Mouse (Mus musculus): ENCODE data around the gene E2f8. TPM values are rescaled to one million over a fixed set of nuclear protein-coding genes. Genes with fewer than 3 reads are reported as not detected.

E2f8 gene
- polyA plus RNA-seq, 1 experiment from 2014 or later, result 19.1 TPM

DNA sequence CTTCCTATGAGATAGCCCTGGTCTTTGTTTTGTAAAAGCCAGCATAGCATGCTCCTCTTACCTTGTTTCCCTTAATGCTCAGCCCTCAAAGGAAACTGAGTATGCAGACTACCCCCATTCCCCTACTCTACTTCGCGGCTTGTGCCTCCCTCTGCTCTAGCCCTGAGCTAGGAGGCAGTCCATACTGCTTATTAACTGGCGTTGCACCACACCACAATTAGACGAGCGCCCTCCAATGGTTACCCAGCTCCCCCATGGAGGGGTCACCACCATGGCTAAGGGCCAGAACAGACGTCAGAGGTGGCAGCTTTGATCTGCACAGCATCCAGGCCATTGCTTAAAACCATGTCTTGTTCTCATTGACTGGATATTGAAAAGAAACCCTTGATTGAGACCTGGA is 34.6 kb downstream of the E2f8 start:
- 52% methylated on average over 6 of the region's 6 CpGs for WGBS
- H3K9me3 ChIP-seq, result no peaks in the 10 kb centered on the region
- no peak for ATAC-seq (ENCODE audit: low FRiP score)
- no peak overlapping the region for H3K4me2 ChIP-seq
- peaks cover 9% of the 10 kb centered on the region for H3K4me1 ChIP-seq
- H3K36me3 ChIP-seq (replicated peaks), result no peaks in the 10 kb centered on the region
- no peaks in the 10 kb centered on the region for H3K27me3 ChIP-seq
- no peak overlapping the region for H3K9ac ChIP-seq
- no peak overlapping the region for H3K27ac ChIP-seq
- no peak overlapping the region for H3K4me3 ChIP-seq (replicated peaks)

DNA sequence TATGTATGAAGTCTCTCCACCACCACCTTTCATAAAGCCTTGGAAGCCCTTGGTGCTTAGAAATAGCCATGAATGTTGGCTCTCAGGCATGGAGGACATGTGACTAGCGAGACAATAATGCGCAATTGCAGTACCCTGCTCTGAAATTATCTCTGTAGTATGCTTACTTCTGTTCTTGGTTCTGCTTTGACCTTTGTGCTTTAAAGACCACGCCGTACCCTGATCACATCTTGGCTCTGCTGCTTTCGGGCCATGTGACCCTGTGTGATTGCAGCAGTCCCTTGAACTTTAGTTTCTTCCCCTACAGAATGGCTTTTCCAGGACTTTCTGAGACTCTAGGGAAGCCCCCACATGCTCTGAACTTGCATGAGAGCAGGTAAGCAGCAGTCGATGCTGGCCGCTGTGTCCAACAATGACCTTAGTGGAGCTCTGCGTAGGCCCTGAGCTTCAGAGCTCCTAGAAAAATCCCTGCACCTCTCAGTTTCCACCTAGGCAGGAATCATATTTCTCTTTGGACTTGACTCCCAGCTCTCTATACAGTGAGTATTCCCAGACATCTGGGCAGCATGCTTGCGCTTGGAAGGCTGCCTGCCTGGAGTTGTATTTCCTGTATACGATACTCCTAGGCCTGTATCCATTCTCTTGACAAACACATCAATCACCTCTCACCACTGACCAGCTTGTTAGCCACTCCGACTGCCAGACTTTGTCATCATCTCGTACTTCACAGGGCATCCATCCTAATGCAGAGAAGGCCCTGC is 36.0 kb downstream of the E2f8 start:
- Histone ChIP-seq H3K36me3 (replicated peaks) (no peaks in the 10 kb centered on the region), H3K4me2 (no peak overlapping the region), H3K4me1 (peaks cover 8% of the 10 kb centered on the region), H3K9ac (no peak overlapping the region), H3K27me3 (no peaks in the 10 kb centered on the region), H3K27ac (no peak overlapping the region), H3K9me3 (no peaks in the 10 kb centered on the region), H3K4me3 (replicated peaks) (no peak overlapping the region)
- no peak for ATAC-seq (ENCODE audit: low FRiP score)
- 90% methylated on average over 12 of the region's 12 CpGs for whole genome bisulfite sequencing

DNA sequence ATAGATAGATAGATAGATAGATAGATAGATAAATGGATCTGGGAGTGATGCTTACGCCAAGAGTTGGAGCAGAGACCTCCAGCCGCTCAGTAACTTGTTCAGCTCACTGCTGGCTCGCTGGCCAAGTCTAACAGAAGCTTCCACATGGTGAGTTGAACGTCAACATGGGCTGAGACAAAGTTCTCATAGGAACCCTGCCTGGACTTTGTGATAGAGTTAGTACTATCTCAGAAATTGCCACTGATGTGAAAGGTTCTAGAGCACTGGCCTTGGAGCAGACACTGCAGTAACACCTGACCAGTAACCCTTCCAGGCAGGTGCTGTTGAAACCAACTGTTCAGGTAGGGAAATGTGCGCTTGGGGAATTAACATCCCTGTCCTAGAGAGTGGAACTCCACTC is 37.9 kb downstream of the E2f8 start:
- no peaks in the 10 kb centered on the region for H3K9me3 ChIP-seq
- no peak for ATAC-seq (ENCODE audit: low FRiP score)
- H3K4me2 ChIP-seq, result no peak overlapping the region
- no peaks in the 10 kb centered on the region for H3K36me3 ChIP-seq (replicated peaks)
- 89% methylated on average over 5 of the region's 5 CpGs for WGBS
- no peak overlapping the region for H3K27ac ChIP-seq
- H3K27me3 ChIP-seq, result no peaks in the 10 kb centered on the region
- no peak overlapping the region for H3K4me3 ChIP-seq (replicated peaks)
- peaks cover 8% of the 10 kb centered on the region for H3K4me1 ChIP-seq
- no peak overlapping the region for H3K9ac ChIP-seq

DNA sequence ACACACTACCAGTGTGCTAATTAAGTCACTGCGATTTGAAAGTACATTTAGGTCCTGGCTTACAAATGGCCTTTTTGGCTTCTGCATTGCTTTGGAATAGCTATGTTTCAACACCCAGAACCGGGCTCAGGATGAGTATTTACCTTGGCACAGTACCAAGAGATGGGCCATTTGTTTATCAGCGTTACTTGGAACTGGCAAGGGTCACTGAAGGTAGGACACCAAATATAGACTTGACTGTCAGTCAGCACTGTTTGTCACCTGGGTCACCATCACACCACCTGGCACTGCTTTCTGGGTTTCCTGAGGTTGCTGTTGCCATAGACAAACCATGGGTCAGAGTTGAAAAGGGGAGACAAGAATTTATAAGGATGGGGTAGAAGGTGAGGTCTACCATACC is 39.0 kb downstream of the E2f8 start:
- Histone ChIP-seq H3K36me3 (replicated peaks) (no peaks in the 10 kb centered on the region), H3K4me3 (replicated peaks) (no peak overlapping the region), H3K9ac (no peak overlapping the region), H3K27ac (no peak overlapping the region), H3K4me1 (no peaks in the 10 kb centered on the region), H3K9me3 (no peaks in the 10 kb centered on the region), H3K27me3 (0 out of 2 replicates have a peak, but pooled peaks cover 3% of the 10 kb centered on the region), H3K4me2 (no peak overlapping the region)
- WGBS, result 86% methylated on average over 3 of the region's 3 CpGs
- no peak for ATAC-seq (ENCODE audit: low FRiP score)

DNA sequence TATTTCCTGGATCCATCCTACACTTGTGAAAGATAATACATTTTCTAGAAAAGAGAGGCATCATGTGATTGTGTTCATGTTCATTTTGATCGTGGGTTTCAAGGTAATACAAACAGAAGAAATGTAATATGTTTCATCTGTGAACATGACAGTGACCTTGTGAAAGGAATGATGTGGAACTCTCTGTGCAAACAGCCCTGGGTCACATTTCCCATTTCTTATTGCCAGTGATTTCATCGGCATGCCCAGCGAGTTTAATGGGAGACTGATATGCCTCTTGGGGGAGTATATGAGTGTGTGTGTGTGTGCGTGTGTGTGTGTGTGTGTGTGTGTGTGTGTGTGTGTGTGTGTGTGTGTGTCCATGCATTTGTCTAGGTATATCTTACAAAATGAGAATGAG is 39.9 kb downstream of the E2f8 start:
- ATAC-seq (ENCODE audit: low FRiP score), result no peak
- Histone ChIP-seq H3K9ac (no peak overlapping the region), H3K4me2 (no peak overlapping the region), H3K27me3 (0 out of 2 replicates have a peak, but pooled peaks cover 3% of the 10 kb centered on the region), H3K4me3 (replicated peaks) (no peak overlapping the region), H3K27ac (no peak overlapping the region), H3K36me3 (replicated peaks) (no peaks in the 10 kb centered on the region), H3K9me3 (no peaks in the 10 kb centered on the region), H3K4me1 (no peaks in the 10 kb centered on the region)
- WGBS, result 82% methylated on average over 4 of the region's 4 CpGs

DNA sequence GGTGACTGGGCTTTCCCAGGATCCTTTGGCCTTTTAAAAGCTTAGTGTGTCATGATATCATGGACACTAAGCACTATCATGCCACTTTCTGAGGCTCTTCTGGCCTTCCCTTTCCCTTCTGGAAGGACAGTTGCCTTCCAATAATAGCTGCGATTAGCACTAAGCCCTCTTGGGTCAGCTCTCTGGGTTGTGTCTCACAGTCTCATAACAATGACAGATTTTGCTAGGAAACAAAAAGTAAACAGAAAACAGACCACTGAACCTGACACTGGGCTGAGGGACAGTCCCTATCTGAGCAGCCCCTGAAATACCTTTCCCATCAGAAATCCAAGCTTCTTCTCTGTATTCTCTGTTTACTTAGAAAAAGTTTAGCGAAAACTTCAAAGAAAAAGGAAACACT is 40.9 kb downstream of the E2f8 start:
- ATAC-seq (ENCODE audit: low FRiP score), result no peak
- WGBS, result 84% methylated on average over 2 of the region's 2 CpGs
- no peak overlapping the region for H3K4me2 ChIP-seq

DNA sequence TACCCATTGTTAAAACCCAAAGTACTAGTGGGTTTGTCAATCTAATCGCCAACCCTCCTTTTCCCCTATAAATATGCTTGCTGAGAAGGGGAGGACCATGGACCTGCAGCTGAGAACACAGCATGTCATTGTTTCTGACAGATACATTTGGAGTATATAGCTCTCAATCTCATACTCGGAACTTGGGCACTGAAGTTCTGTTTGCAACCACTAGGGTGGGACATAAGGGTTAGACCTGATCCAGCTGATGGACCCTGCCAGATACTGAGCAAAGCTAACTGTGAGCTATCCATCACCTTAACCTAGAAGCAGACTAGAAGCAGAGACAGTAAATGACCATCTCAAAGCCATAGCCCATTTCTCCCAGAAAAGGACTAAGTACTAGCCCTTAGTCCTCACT is 43.0 kb downstream of the E2f8 start:
- Histone ChIP-seq H3K4me3 (replicated peaks) (no peak overlapping the region), H3K9ac (no peak overlapping the region), H3K27me3 (0 out of 2 replicates have a peak, but pooled peaks cover 3% of the 10 kb centered on the region), H3K4me1 (peaks cover 13% of the 10 kb centered on the region), H3K4me2 (no peak overlapping the region), H3K27ac (no peak overlapping the region), H3K36me3 (replicated peaks) (no peaks in the 10 kb centered on the region), H3K9me3 (no peaks in the 10 kb centered on the region)
- ATAC-seq (ENCODE audit: low FRiP score), result no peak
- 71% methylated on average over 2 of the region's 2 CpGs for WGBS

More for the DNA sequence above, 40.9 kb downstream of the E2f8 start:
- no peaks in the 10 kb centered on the region for H3K9me3 ChIP-seq
- H3K4me1 ChIP-seq, result peaks cover 2% of the 10 kb centered on the region
- no peaks in the 10 kb centered on the region for H3K36me3 ChIP-seq (replicated peaks)
- no peak overlapping the region for H3K27ac ChIP-seq
- no peak overlapping the region for H3K9ac ChIP-seq
- H3K27me3 ChIP-seq, result 0 out of 2 replicates have a peak, but pooled peaks cover 3% of the 10 kb centered on the region
- no peak overlapping the region for H3K4me3 ChIP-seq (replicated peaks)

DNA sequence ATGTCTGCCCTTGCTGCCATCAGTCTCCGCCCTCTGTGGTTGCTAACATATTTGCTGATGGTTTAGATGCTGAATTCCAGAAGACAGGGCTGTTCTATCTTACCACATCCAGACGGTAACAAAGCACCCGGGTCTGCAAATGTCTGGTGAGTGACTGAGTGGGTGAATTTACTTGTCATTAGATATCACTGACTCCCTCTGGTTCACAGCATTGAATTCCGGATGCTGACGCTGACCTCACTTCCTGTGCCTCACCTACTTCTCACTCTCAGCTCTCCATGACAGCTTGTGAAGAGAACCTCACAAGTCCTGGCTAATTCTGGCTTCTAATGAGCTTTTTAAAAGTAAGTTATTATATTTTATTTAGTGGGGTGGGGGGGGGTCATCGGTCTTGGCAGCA is 44.4 kb downstream of the E2f8 start:
- H3K27ac ChIP-seq, result no peak overlapping the region
- H3K9me3 ChIP-seq, result no peaks in the 10 kb centered on the region
- no peak overlapping the region for H3K4me3 ChIP-seq (replicated peaks)
- H3K4me2 ChIP-seq, result no peak overlapping the region
- H3K9ac ChIP-seq, result no peak overlapping the region
- peaks cover 13% of the 10 kb centered on the region for H3K4me1 ChIP-seq
- 81% methylated on average over 6 of the region's 6 CpGs for WGBS
- 0 out of 2 replicates have a peak, but pooled peaks cover 7% of the 10 kb centered on the region for H3K27me3 ChIP-seq
- no peaks in the 10 kb centered on the region for H3K36me3 ChIP-seq (replicated peaks)
- ATAC-seq (ENCODE audit: low FRiP score), result no peak

DNA sequence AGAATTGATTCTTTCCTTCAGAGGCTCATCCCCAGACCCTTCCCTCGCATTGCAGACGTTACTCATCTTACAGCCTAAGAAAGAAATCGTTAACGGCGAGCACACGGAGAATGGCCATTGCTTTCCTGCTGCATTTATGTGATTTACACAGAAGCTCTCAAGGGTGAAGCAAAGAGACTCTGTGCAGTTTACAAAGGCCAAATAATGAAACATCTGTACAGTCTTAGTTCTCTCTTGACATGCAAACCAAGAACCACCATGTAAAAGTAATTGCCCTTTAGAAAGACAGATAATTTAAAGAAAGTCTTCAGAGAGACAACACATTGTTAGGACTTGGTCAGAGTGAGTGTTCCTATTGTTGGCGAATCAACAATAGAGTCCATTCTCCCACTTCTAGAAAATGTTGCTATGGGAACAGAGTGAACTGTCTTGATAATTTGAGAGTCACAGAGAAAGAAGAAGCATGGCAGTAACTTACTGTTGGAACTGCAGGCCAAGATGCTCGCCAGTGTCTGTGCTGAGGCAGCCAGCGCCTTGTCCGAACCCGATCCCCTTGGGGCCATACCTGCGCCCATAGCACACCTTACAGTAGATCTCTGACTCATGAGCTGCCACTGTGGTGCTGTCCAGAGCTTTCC is 46.3 kb downstream of the E2f8 start:
- 0 out of 2 replicates have a peak, but pooled peaks cover 7% of the 10 kb centered on the region for H3K27me3 ChIP-seq
- no peak; the same call in 1 of the 2 replicates for ATAC-seq (ENCODE audit: low FRiP score)

DNA sequence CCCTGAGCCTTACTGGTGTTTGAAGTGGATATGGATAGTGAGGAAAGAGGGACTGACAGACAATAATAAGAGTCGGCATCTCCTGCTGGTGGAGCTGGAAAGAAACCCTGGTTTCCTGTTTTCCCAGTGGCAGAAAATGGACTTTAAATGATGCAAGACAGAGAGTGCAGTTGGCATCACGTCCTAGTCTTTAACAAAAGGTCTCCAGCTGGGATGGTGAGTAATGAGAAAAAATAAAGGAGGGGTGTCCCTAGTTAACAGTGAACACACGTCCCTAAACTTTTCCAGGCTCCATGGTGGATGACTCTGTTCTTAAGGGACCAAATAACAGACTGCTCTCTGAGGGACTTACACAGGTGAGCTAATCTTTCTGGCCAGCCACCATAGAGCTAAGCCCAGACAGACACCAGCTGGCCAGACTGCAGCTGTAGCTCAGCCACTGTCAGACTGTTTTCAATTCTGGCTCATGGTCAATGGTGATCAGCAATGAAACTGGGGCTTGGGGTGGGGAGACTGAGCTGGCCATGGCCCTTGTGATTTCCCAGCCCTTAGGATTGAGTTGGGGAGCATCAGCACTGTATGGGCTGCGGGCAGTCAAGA is 46.9 kb downstream of the E2f8 start:
- Histone ChIP-seq H3K4me3 (replicated peaks) (no peak overlapping the region), H3K27ac (no peak overlapping the region), H3K9me3 (no peaks in the 10 kb centered on the region), H3K4me1 (peaks cover 13% of the 10 kb centered on the region), H3K36me3 (replicated peaks) (no peaks in the 10 kb centered on the region), H3K9ac (no peak overlapping the region), H3K4me2 (no peak overlapping the region), H3K27me3 (0 out of 2 replicates have a peak, but pooled peaks cover 7% of the 10 kb centered on the region)
- 43% methylated on average over 4 of the region's 4 CpGs for WGBS
- no peak; the same call in 1 of the 2 replicates for ATAC-seq (ENCODE audit: low FRiP score)

More for the DNA sequence above, 46.3 kb downstream of the E2f8 start:
- H3K36me3 ChIP-seq (replicated peaks), result no peaks in the 10 kb centered on the region
- H3K27ac ChIP-seq, result no peak overlapping the region
- 56% methylated on average over 12 of the region's 12 CpGs for WGBS
- peaks cover 13% of the 10 kb centered on the region for H3K4me1 ChIP-seq
- H3K9me3 ChIP-seq, result no peaks in the 10 kb centered on the region
- no peak overlapping the region for H3K9ac ChIP-seq
- no peak overlapping the region for H3K4me3 ChIP-seq (replicated peaks)
- no peak overlapping the region for H3K4me2 ChIP-seq

DNA sequence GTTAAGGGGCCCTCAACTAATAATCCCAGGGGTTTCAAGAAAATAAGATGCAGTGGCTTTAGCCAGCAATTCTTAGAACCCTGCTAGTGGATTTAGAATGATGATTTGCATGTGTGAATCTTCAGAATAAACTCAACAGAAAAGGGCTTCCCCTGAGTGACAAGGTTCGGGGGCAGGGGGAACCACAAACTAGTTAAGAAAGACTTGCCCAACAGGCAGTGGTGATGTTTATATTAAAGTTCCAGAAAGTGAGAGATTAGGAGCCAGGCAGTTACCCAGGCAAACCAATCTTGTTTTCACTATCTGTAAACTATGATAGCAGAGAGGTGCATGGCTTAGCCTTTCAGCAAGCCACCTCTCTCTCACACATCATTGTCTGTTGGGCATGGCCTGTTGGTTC is 48.7 kb downstream of the E2f8 start:
- WGBS, result 72% methylated on average over 1 of the region's 1 CpGs
- H3K27me3 ChIP-seq, result 0 out of 2 replicates have a peak, but pooled peaks cover 6% of the 10 kb centered on the region
- no peak for ATAC-seq (ENCODE audit: low FRiP score)

DNA sequence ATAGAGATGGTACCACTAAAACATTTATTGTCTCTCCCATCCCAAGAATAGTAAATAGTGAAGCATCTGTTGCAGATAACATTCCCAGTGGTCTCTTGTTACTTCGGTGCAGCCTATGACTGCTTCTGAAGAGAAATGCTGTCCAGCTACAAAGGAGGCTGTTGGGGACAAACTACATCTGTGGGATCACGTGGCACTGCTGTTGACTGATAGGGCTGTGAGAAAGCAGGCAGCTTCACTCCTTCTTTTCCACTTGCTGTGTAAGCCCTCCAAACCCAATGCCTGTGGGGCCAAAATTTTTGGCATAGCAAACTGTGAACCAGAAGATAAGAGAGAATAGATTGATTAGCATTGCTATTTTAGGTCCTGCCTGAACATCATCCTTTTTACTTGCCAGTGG is 51.0 kb downstream of the E2f8 start:
- Histone ChIP-seq H3K27me3 (0 out of 2 replicates have a peak, but pooled peaks cover 5% of the 10 kb centered on the region), H3K9me3 (no peaks in the 10 kb centered on the region), H3K27ac (no peak overlapping the region), H3K4me2 (no peak overlapping the region), H3K9ac (no peak overlapping the region), H3K4me3 (replicated peaks) (no peak overlapping the region), H3K36me3 (replicated peaks) (peaks cover 26% of the 10 kb centered on the region), H3K4me1 (peaks cover 10% of the 10 kb centered on the region)
- 87% methylated on average over 2 of the region's 2 CpGs for WGBS
- no peak for ATAC-seq (ENCODE audit: low FRiP score)

More for the DNA sequence above, 48.7 kb downstream of the E2f8 start:
- Histone ChIP-seq H3K36me3 (replicated peaks) (peaks cover 5% of the 10 kb centered on the region), H3K4me3 (replicated peaks) (no peak overlapping the region), H3K4me2 (no peak overlapping the region), H3K4me1 (peaks cover 13% of the 10 kb centered on the region), H3K9ac (no peak overlapping the region), H3K27ac (no peak overlapping the region), H3K9me3 (no peaks in the 10 kb centered on the region)
